Mouse (Mus musculus) liver, embryonic 14.5 days (tissue): ENCODE measurements at regions not wholly inside any gene's neighbourhood (a gene's known extent, or its start where the extent isn't known, plus 50 kb on each side); places are given as distances from the start of the nearest gene placed in this dataset.

Experiments used
- CTCF ChIP-seq: IDR thresholded peaks from 2 replicates; pipeline ENCODE4 v1.5.1; 2016; ENCODE audit warnings: antibody characterized with exemption, low read depth, control low read depth
- EP300 ChIP-seq: IDR thresholded peaks from 2 replicates; pipeline ENCODE4 v1.6.1; 2016; ENCODE audit warnings: antibody characterized with exemption, low read depth

- no peak for TF ChIP-seq EP300
- no peak for TF ChIP-seq CTCF
Observed at GRCm38 (mm10) chr4:124441737-124442487, 168.7 kb downstream of the 3100002H09Rik start.
